Mouse (Mus musculus) heart, embryonic 14.5 days (tissue): ENCODE data around the gene Bcl2l11. TPM values are rescaled to one million over a fixed set of nuclear protein-coding genes. Genes with fewer than 3 reads are reported as not detected.

Experiments
- ATAC-seq: fragments of 200-750 bp; cut with Nextera tagmentation; 2 replicates; pipeline ENCODE4 v1.8.0; 2017; ENCODE audit warnings: low read depth, moderate TSS enrichment; ENCODE audit not compliant: insufficient number of reproducible peaks, insufficient read depth, low FRiP score
- H3K27ac ChIP-seq, 2 experiments: fragments of 200-500 bp in 1 of 2; fragments of 300-500 bp in 1 of 2; sonication (generic) in 1 of 2; replicated peaks in 1 of 2; 2 replicates each; pipeline ENCODE4 v1.5.1; 2012 to 2014; ENCODE audit warnings: low read depth in 2 of 2, low read length in 2 of 2, control low read depth in 1 of 2, mild to moderate bottlenecking in 1 of 2, mixed read lengths in 1 of 2; ENCODE audit not compliant: control insufficient read depth in 1 of 2, insufficient read depth in 1 of 2
- H3K27me3 ChIP-seq: fragments of 300-500 bp; sonication (generic); 2 replicates; pipeline ENCODE4 v1.6.1; 2014; ENCODE audit warnings: mild to moderate bottlenecking, low read length, control low read depth; ENCODE audit not compliant: control insufficient read depth, insufficient read depth
- H3K36me3 ChIP-seq: fragments of 300-500 bp; sonication (generic); 2 replicates; pipeline ENCODE4 v1.6.1; 2014; ENCODE audit warnings: mild to moderate bottlenecking, control low read depth, low read length, mixed read lengths; ENCODE audit not compliant: control insufficient read depth, insufficient read depth
- H3K4me1 ChIP-seq, 2 experiments: fragments of 200-500 bp in 1 of 2; fragments of 300-500 bp in 1 of 2; sonication (generic) in 1 of 2; 2 replicates each; pipeline ENCODE4 v1.6.1; 2012 to 2014; ENCODE audit warnings: low read length in 2 of 2, control low read depth in 1 of 2, mixed read lengths in 1 of 2; ENCODE audit not compliant: control insufficient read depth in 2 of 2, insufficient read depth in 2 of 2
- H3K4me2 ChIP-seq: fragments of 300-500 bp; sonication (generic); 2 replicates; pipeline ENCODE4 v1.6.1; 2014; ENCODE audit warnings: mild to moderate bottlenecking, low read length
- H3K4me3 ChIP-seq, 2 experiments: fragments of 200-500 bp in 1 of 2; fragments of 300-500 bp in 1 of 2; sonication (generic) in 1 of 2; 2 replicates each; pipeline ENCODE4 v1.5.1; 2012 to 2014; ENCODE audit warnings: low read length in 2 of 2, mild to moderate bottlenecking in 2 of 2, control low read depth in 1 of 2, low read depth in 1 of 2, moderate library complexity in 1 of 2; ENCODE audit not compliant: control insufficient read depth in 1 of 2, insufficient read depth in 1 of 2
- H3K9ac ChIP-seq: fragments of 300-500 bp; sonication (generic); 2 replicates; pipeline ENCODE4 v1.6.1; 2014; ENCODE audit warnings: mild to moderate bottlenecking, low read length
- H3K9me3 ChIP-seq: fragments of 300-500 bp; sonication (generic); 2 replicates; pipeline ENCODE4 v1.6.1; 2016; ENCODE audit warnings: low read length, control low read depth; ENCODE audit not compliant: control insufficient read depth
- WGBS: fragments of 180-500 bp; shearing (Covaris S2); extraction: QIAGEN DNeasy Blood & Tissue Kit; methylation state at CpG from one replicate; pipeline ENCODE4 v1.1.7; 2014; 5-methylcytosine and 5-hydroxymethylcytosine counted together
- polyA plus RNA-seq: library from polyadenylated mRNA; unstranded; fragments of >200 nt; fragmentation: Nextera tagmentation; extraction: Ambion mirVana; gene quantifications from 2 replicates; pipeline ENCODE4 v1.2.1, GENCODE M21; 2014

Bcl2l11 gene
- polyA plus RNA-seq = 19.7 and 21.0 TPM in 2 replicates

DNA sequence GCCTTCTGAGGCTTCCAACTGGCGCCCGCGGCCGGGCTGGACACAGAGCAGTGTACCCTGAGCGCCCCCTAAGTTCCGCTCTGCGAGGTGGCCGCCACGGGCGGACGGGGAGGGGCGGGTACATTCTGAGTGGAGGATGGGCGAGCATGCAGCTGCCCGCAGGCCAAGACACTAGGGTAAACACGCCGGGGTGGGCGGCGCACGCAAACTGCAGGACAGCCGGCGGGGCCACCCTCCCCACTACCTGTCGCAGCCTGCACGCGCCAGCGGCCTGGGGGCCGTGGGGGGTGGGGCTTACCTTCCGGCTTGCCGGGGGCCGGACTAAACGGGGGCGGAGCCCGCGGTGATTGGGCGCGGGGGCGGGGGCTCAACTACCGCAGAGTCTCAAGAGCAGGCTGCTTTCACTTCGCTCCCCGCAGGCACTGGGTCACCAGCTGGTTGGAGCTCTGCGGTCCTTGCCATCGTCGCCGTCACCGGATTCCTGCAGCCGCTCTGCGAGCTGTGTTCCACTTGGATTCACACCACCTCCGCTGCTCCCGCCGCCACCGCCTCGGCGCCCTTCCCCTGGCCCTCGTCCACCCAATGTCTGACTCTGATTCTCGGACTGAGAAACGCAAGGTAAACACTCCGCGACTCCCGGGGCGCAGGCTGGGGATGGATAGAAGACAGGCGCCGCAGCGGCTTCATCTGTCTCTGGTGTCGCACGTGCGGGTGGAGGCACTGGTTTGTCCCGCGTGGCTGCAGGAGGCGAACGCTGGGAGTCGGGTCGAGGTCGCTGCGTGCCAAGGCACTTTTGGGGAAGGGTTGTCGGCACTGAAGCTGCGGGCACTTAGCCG, at the start of gene Bcl2l11:
TSS of gene Bcl2l11 (plus strand) at position 404 of the 836 bp plus-strand sequence.
- Histone ChIP-seq H3K36me3 (peaks cover 23% of the 10 kb centered on the region), H3K4me2 (peak within 1 kb of the TSS; percentile 91), H3K27ac (peak within 1 kb of the TSS; percentile 55 to 93), H3K9me3 (no peaks in the 10 kb centered on the region), H3K4me3 (peak within 1 kb of the TSS; percentile 73 to 78), H3K27me3 (peaks cover 7% of the 10 kb centered on the region; the same call in 1 of the 2 replicates), H3K9ac (peak within 1 kb of the TSS; percentile 87), H3K4me1 (peaks cover 29 to 32% of the 10 kb centered on the region in 2 experiments)
- ATAC-seq = peak; percentile 78
- under 1% methylated on average over 70 of the region's 76 CpGs for WGBS

GRCm38 (mm10) chr2:128076936-128077335, 48.9 kb upstream of the Bcl2l11 start:
- H3K36me3 ChIP-seq = no peaks in the 10 kb centered on the region
- H3K9ac ChIP-seq = no peak overlapping the region
- no peaks in the 10 kb centered on the region for H3K9me3 ChIP-seq
- no peak overlapping the region for H3K4me2 ChIP-seq
- H3K27me3 ChIP-seq = no peaks in the 10 kb centered on the region; the same call in 1 of the 2 replicates
- 70% methylated on average over 4 of the region's 4 CpGs for WGBS
- no peaks in the 10 kb centered on the region for H3K4me1 ChIP-seq
- no peak overlapping the region for H3K4me3 ChIP-seq
- H3K27ac ChIP-seq = no peak overlapping the region
- no peak for ATAC-seq

- H3K36me3 ChIP-seq = no peaks in the 10 kb centered on the region
- H3K4me1 ChIP-seq = no peaks in the 10 kb centered on the region
- no peaks in the 10 kb centered on the region for H3K9me3 ChIP-seq
- H3K9ac ChIP-seq = no peak overlapping the region
- no peaks in the 10 kb centered on the region; the same call in 1 of the 2 replicates for H3K27me3 ChIP-seq
- ATAC-seq = peak; percentile 31; the same call in 1 of the 2 replicates
- H3K27ac ChIP-seq = no peak overlapping the region
- WGBS = 27% methylated on average over 5 of the region's 5 CpGs
- H3K4me2 ChIP-seq = no peak overlapping the region
- no peak overlapping the region for H3K4me3 ChIP-seq
Observed at GRCm38 (mm10) chr2:128078859-128079258, 47.0 kb upstream of the Bcl2l11 start.

- no peak overlapping the region for H3K4me3 ChIP-seq
- H3K36me3 ChIP-seq = no peaks in the 10 kb centered on the region
- no peak overlapping the region for H3K4me2 ChIP-seq
- WGBS = 63% methylated on average over 6 of the region's 6 CpGs
- H3K27me3 ChIP-seq = no peaks in the 10 kb centered on the region; the same call in 1 of the 2 replicates
- no peaks in the 10 kb centered on the region for H3K9me3 ChIP-seq
- no peak overlapping the region for H3K9ac ChIP-seq
- H3K27ac ChIP-seq = no peak overlapping the region
- no peak for ATAC-seq
- H3K4me1 ChIP-seq = no peaks in the 10 kb centered on the region
Observed at GRCm38 (mm10) chr2:128079316-128079715, 46.5 kb upstream of the Bcl2l11 start.

GRCm38 (mm10) chr2:128083844-128084243, 42.0 kb upstream of the Bcl2l11 start:
- ATAC-seq = no peak
- no peak overlapping the region for H3K4me3 ChIP-seq
- H3K27me3 ChIP-seq = no peaks in the 10 kb centered on the region
- peaks cover 18 to 19% of the 10 kb centered on the region in 2 experiments for H3K4me1 ChIP-seq
- no peak overlapping the region for H3K9ac ChIP-seq
- no peaks in the 10 kb centered on the region for H3K9me3 ChIP-seq
- no peak overlapping the region for H3K27ac ChIP-seq
- H3K36me3 ChIP-seq = no peaks in the 10 kb centered on the region
- 27% methylated on average over 3 of the region's 3 CpGs for WGBS
- no peak overlapping the region for H3K4me2 ChIP-seq

- Histone ChIP-seq H3K4me1 (peaks cover 18 to 19% of the 10 kb centered on the region in 2 experiments), H3K9me3 (peaks cover 4% of the 10 kb centered on the region; the same call in 1 of the 2 replicates), H3K4me2 (no peak overlapping the region), H3K4me3 (no peak overlapping the region), H3K9ac (no peak overlapping the region), H3K27ac (no peak overlapping the region), H3K27me3 (no peaks in the 10 kb centered on the region), H3K36me3 (no peaks in the 10 kb centered on the region)
- 42% methylated on average over 5 of the region's 5 CpGs for WGBS
- ATAC-seq = no peak
Observed at GRCm38 (mm10) chr2:128084607-128085006, 41.2 kb upstream of the Bcl2l11 start.

DNA sequence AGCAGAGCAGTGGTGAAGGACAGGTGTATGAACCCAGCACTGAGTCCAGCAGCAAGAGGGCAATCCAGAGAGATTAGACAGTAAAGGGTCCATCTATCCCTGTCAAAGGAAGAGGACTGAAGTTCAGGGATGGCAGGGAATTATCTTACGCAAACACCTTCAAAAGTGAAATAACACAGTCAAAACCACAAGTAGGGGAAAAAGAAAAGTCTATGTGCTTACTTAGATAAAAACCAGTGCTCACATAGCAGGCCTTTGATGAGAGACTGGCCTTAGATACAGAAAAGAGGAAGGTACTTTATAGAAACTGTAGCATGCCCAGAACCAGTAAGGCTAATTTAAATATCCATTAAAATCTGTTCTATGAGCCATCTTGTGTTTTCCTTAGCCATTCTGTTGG, 40.4 kb upstream of the Bcl2l11 start:
- no peaks in the 10 kb centered on the region for H3K36me3 ChIP-seq
- no peak overlapping the region for H3K9ac ChIP-seq
- no peak overlapping the region for H3K4me3 ChIP-seq
- no peaks in the 10 kb centered on the region for H3K27me3 ChIP-seq
- WGBS = 84% methylated on average over 1 of the region's 1 CpGs
- peaks cover 18 to 19% of the 10 kb centered on the region in 2 experiments for H3K4me1 ChIP-seq
- H3K4me2 ChIP-seq = no peak overlapping the region
- ATAC-seq = no peak
- H3K9me3 ChIP-seq = peaks cover 4% of the 10 kb centered on the region; the same call in 1 of the 2 replicates
- H3K27ac ChIP-seq = no peak overlapping the region
